Mouse (Mus musculus) cerebellum, adult 8-10 months (tissue): ENCODE results near the gene Fnbp1.

Experiments used
- DNase-seq: peaks from one replicate; pipeline ENCODE4 v3.0.0; 2022

Gene Fnbp1

GRCm38 (mm10) chr2:31122806-31123205 is 19.0 kb downstream of the Fnbp1 start:
- no peak for DNase-seq

DNA sequence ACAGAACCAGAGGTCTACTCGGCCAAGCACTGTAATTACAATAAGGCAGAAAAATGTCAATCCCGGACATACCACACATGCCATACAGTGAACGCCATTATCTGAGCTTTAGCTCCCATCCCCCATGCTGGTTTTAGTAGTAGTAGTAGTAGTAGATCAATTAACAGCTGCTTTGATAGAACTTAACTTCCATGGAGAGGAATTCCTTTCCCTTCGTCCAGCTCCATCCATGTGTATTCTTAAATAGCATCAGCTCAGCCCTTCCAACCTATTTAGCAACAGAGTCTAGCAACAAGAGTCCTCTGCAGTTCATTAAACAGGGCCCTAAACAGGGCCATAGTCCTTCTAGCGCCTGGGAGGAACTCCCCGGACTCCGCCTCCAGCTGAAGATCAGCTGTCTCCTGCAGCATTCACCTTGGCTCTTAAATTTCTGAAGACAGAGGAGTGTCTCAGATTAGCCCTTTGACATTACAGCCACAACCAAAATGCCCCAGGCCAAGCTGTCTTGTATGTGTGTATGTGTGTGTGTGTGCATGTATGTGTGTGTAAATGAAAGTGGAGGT is 20.6 kb downstream of the Fnbp1 start:
- no peak for DNase-seq

DNA sequence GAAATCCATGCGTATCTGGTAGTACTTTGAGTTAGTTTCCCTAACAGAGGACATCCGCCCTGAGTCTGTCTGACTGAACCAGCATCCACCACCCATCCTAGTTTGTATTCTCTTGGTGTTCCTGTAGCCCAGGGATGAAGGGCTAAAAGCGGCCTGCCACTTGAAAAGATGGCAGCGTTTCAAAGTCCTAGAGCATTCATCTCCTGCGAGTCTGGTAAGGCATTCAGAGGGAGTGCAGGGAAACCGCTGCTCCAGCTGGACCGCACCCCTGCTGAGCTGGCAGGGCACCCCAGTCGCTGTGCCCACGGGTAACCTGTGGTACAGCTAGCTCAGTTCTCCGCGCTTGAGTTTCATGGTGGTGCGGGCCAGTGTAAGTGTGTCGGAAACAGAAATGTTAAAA is 22.0 kb downstream of the Fnbp1 start:
- peak; percentile 64 for DNase-seq

DNA sequence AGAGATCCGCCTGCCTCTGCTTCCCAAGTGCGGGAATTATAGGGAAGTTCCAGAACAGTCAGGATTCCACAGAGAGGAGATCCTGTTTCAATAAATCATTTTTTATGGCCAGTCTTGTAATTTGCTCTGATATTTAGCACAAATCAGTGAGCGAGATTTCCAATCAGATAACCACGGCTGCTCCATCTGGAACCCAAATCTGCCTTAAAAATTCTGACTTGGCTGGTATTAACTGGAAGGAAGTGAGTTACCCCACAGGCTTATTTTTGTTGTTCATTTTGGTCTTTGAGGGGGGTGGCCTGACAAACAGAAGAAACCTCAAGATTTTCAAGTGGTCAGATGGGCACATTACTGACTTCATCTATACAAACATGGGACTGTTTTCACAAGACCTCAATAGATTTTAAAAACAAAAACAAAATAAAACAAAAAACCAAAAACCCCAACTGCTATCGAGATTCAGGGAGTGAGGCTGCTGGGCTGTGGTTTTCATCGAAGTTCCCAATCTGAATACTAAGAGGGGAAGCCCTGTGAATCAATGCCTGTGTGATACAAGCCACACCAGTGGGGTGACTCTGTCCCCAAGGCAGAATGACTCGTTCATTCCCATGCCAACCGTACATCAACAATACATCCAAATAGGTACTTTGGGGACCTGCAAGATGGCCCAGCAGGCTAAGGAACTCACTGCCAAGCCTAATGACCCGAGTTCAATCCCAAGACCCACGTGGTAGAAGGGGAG is 23.0 kb downstream of the Fnbp1 start:
- no peak for DNase-seq

DNA sequence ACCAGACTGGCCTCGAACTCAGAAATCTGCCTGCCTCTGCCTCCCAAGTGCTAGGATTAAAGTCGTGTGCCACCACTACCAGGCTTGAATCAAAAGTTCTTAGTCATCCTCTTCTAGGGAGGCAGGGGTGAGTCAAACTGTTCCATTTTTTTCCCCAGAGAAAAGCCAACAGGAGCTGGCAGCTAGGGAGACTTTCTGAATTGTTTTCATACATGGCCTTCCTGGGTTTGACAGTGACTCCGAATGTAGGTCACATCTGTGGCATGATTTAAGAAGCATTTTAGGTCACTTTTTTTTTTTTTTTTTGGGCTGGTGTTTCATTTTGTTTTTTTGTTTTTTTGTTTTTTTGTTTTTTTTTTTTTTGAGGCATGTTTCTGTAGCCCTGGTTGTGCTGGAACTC is 23.6 kb downstream of the Fnbp1 start:
- no peak for DNase-seq

DNA sequence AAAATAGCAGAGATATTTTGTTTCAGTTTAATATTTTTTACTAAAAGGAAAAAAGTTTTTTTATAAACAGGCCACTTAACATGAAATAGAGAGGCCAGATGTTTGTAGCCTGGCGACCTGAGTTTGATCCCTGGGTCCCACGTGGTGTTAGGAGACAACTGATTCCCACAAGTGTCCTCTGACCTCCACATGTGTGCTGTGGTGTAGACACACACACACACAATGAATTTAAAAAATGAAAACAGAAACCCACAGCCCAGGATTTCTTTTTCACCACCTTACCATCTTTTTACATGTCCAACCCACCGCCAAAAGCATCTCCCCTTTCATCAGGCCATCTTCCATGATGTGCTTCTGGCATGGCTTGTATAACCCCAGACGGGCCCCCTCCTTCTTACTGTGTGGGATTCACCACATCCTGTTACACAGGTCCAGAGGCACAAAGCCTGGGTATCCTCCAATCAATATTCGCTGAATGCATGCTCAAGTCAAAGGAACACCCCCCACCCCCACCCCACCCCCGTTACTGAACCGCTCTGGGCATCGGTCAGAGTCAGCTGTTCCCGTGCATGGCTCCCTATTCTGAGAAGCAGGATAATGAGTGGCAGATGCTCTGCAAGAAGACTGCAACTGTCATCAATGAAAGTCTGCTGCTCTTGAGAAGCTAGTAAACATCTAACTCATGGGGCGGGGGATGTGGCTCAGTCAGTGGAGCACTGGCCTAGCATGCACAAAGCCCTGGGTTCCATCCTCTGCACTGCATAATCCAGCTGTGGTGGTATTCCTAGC is 25.7 kb downstream of the Fnbp1 start:
- DNase-seq: no peak

DNA sequence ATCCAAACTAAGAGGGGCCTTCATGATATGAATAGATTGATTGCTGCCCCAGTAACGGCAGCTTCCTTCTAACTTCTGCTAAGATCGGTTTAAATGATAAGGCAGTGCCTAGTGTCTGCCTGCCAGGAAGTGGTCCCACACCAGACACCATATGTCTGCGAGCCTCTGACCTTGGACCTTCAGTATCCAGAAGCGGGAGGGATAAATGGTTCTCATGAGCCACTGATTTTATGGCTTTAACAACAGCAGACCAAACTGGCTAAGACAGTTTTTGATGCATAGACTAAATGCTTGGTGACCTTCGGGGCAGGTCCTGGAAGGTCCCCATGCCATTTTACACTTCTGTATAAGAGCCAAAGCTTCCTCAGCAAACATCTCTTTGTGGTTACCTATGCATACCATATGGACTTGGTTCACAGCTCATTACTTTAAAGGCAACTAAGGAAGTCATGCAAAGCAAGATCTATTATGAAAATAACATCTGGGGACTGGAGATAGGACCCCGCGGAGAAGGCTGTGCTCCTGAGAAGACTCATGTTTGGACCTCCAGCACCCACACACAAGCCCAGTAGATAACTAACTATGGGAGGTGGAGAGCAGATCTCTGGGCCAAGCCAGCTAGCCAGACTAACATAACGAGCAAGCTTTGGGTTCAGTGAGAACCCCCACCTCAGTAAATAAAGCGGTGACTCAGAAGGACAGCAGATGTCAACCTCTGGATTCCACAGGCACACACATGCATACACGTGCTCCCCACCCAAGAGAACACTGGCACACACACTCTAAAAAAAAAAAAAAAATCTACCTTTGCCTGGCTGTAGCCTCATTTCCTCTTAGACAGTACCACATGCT is 26.5 kb downstream of the Fnbp1 start:
- no peak for DNase-seq

- no peak for DNase-seq
These were observed 27.6 kb downstream of the Fnbp1 start for GRCm38 (mm10) chr2:31114205-31114604.

GRCm38 (mm10) chr2:31111685-31112084 is 30.1 kb downstream of the Fnbp1 start:
- no peak for DNase-seq

- DNase-seq: no peak
These were observed 31.8 kb downstream of the Fnbp1 start for GRCm38 (mm10) chr2:31109960-31110548.

- DNase-seq: no peak
These were observed 33.6 kb downstream of the Fnbp1 start for GRCm38 (mm10) chr2:31108186-31108585.

DNA sequence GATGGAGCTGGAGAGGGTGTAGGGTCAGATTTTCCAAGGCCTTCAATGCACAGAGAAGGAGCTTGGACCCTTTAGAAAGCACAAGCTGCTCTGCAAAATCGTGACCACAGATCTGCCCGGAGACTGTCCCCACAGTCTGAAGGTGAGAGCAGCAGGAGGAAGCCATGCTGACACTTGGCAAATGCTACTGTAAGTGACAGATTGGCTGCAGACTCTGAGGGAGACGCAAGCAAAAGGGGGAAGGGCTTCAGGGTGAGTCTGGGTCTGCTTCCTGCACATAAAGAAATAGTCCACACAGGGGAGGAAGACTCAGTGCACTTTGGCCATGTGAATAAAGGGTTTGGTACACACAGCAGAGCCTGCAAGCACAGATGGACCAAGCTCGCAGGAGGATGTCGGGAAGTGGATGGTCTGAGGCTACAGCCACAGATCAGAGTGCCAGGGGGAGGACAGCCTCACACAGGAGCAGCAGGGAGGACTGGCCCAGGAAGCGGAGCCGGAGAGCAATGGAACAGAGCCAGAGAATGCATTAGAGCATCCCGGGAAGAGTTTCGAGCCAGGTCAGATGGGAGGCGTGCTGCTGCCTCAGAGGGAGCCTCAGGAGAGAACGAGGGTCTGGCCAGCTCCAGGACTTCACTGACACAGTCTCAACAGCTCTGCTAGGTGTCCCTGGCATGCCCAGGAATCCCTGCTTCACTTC is 35.0 kb downstream of the Fnbp1 start:
- DNase-seq: peak; percentile 91

- DNase-seq: no peak
These were observed 35.8 kb downstream of the Fnbp1 start for GRCm38 (mm10) chr2:31106004-31106403.

- no peak for DNase-seq
These were observed 36.5 kb downstream of the Fnbp1 start for GRCm38 (mm10) chr2:31105279-31105678.

DNA sequence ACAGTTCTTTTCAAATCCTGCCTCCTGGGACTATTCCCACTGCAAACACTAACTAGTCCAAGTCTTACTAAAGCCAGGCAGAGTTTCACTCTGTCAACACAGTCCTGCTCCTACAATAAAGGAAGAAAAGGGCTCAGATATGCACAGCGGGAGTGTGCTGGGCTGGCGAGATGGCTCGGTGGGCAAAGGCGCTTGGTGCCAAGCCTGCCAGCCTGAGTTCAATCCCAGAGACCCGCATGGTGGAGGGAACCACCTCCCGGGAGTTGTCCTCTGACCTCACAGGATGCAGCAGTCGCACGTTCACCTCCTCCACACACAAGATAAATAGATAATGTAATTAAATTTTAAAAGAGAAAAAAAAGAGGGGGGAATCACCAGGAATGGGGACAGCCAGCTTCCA is 38.5 kb downstream of the Fnbp1 start:
- DNase-seq: no peak

GRCm38 (mm10) chr2:31101285-31101684 is 40.5 kb downstream of the Fnbp1 start:
- DNase-seq: no peak

- no peak for DNase-seq
These were observed 42.7 kb downstream of the Fnbp1 start for GRCm38 (mm10) chr2:31099079-31099478.

GRCm38 (mm10) chr2:31098616-31099015 is 43.2 kb downstream of the Fnbp1 start:
- DNase-seq: no peak

DNA sequence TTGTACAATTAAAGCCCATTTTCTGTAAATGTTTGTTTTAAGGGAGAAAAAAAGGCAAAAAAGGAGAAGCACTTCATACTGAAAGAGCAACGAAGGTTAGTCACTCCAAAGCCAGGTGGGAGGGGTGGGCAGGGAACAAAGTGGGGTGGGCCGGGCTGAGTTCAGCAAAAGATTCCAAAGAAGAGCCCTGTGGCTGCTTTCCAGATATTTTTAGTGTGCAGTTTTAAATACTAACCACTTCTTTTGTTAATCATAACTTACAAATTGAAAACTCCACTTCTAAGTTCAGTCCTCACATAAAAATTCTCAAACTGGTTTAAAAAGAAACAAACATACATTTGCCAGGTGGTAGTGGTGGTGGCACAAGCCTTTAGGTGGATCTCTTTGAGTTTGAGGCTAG is 44.5 kb downstream of the Fnbp1 start:
- no peak for DNase-seq

- no peak for DNase-seq
These were observed 45.7 kb downstream of the Fnbp1 start for GRCm38 (mm10) chr2:31096119-31096518.

- DNase-seq: no peak
These were observed 47.2 kb downstream of the Fnbp1 start for GRCm38 (mm10) chr2:31094565-31094964.

DNA sequence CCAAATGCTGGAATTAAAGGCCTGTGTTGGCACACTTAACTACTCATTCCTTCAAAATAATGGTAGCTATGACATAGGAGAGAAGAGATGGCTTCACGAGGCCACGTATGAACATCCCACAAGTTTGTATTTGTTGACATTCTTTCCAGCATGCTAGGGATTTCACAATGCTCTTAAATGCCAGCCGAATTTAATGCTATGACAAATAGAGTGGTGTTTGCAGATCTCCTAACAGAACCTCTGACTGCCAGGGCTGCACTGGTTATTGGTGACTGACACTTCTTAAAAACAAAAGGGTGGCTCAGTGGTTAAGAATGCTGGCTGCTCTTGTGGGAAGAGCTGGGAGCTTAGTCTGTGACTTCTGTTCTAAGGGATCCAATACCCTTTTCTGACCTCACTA is 48.9 kb downstream of the Fnbp1 start:
- no peak for DNase-seq
